Mouse (Mus musculus): ENCODE data around the gene Slit3.

The Slit3 gene

GRCm38 (mm10) chr11:35120894-35121610 is at the start of gene Slit3:
Gene Slit3, plus strand, starts transcription at chr11:35121224.
- DNase-seq (ENCODE audit: low read depth, low spot score) = peak; percentile 88

- DNase-seq (ENCODE audit: low read depth, low spot score) = no peak
Observed at GRCm38 (mm10) chr11:35071451-35071850, 49.6 kb upstream of the Slit3 start.

- no peak for DNase-seq (ENCODE audit: low read depth, low spot score)
Observed at GRCm38 (mm10) chr11:35075411-35075810, 45.6 kb upstream of the Slit3 start.

GRCm38 (mm10) chr11:35080451-35081125 is 40.4 kb upstream of the Slit3 start:
- DNase-seq (ENCODE audit: low read depth, low spot score) = no peak

GRCm38 (mm10) chr11:35082297-35082696 is 38.7 kb upstream of the Slit3 start:
- no peak for DNase-seq (ENCODE audit: low read depth, low spot score)

GRCm38 (mm10) chr11:35083049-35083448 is 38.0 kb upstream of the Slit3 start:
- DNase-seq (ENCODE audit: low read depth, low spot score) = no peak

- DNase-seq (ENCODE audit: low read depth, low spot score) = no peak
Observed at GRCm38 (mm10) chr11:35085351-35085750, 35.7 kb upstream of the Slit3 start.

- peak; percentile 35 for DNase-seq (ENCODE audit: low read depth, low spot score)
Observed at GRCm38 (mm10) chr11:35086029-35086428, 35.0 kb upstream of the Slit3 start.

GRCm38 (mm10) chr11:35087454-35087853 is 33.6 kb upstream of the Slit3 start:
- no peak for DNase-seq (ENCODE audit: low read depth, low spot score)

GRCm38 (mm10) chr11:35088136-35088535 is 32.9 kb upstream of the Slit3 start:
- DNase-seq (ENCODE audit: low read depth, low spot score) = no peak

GRCm38 (mm10) chr11:35090629-35091335 is 30.2 kb upstream of the Slit3 start:
- no peak for DNase-seq (ENCODE audit: low read depth, low spot score)

- no peak for DNase-seq (ENCODE audit: low read depth, low spot score)
Observed at GRCm38 (mm10) chr11:35096538-35096937, 24.5 kb upstream of the Slit3 start.

- DNase-seq (ENCODE audit: low read depth, low spot score) = no peak
Observed at GRCm38 (mm10) chr11:35109781-35110180, 11.2 kb upstream of the Slit3 start.

GRCm38 (mm10) chr11:35110784-35111183 is 10.2 kb upstream of the Slit3 start:
- DNase-seq (ENCODE audit: low read depth, low spot score) = no peak

GRCm38 (mm10) chr11:35113290-35113689 is 7.7 kb upstream of the Slit3 start:
- no peak for DNase-seq (ENCODE audit: low read depth, low spot score)

GRCm38 (mm10) chr11:35116436-35116835 is 4.6 kb upstream of the Slit3 start:
- DNase-seq (ENCODE audit: low read depth, low spot score) = no peak

- DNase-seq (ENCODE audit: low read depth, low spot score) = no peak
Observed at GRCm38 (mm10) chr11:35117871-35118270, 3.2 kb upstream of the Slit3 start.

GRCm38 (mm10) chr11:35118731-35119130 is 2.3 kb upstream of the Slit3 start:
- no peak for DNase-seq (ENCODE audit: low read depth, low spot score)

GRCm38 (mm10) chr11:35119360-35119759 is 1.7 kb upstream of the Slit3 start:
- peak; percentile 68 for DNase-seq (ENCODE audit: low read depth, low spot score)

GRCm38 (mm10) chr11:35120076-35120475 is 948 bp upstream of the Slit3 start:
- no peak for DNase-seq (ENCODE audit: low read depth, low spot score)

- DNase-seq (ENCODE audit: low read depth, low spot score) = peak; percentile 42
Observed at GRCm38 (mm10) chr11:35121611-35121959, 561 bp downstream of the Slit3 start.

GRCm38 (mm10) chr11:35122091-35122811 is 1.2 kb downstream of the Slit3 start:
- no peak for DNase-seq (ENCODE audit: low read depth, low spot score)

Data from R1 (cell line).